Mouse (Mus musculus) limb, embryonic 14.5 days (tissue): ENCODE measurements around the gene Trmt10b. TPM values are rescaled to one million over a fixed set of nuclear protein-coding genes. Genes with fewer than 3 reads are reported as not detected.
A peak's percentile ranks its signal among the peaks of the same experiment; 100 is the strongest.

Experiments used
- ATAC-seq: fragments of 200-750 bp; cut with Nextera tagmentation; 2 replicates; pipeline ENCODE4 v1.8.0; 2017; ENCODE audit warnings: low read depth, moderate number of reproducible peaks, moderate TSS enrichment; ENCODE audit not compliant: low FRiP score
- DNase-seq: peaks from one replicate; pipeline ENCODE4 v3.0.0-alpha.2; 2015; ENCODE audit warnings: low spot score
- H3K27ac ChIP-seq: fragments of 300-500 bp; sonication (generic); replicated peaks from 2 replicates; pipeline ENCODE4 v1.5.1; 2014; ENCODE audit warnings: low read depth, mild to moderate bottlenecking, low read length, moderate library complexity, mixed read lengths
- H3K27me3 ChIP-seq: fragments of 300-500 bp; sonication (generic); 2 replicates; pipeline ENCODE4 v1.6.1; 2014; ENCODE audit warnings: low read length, mixed read lengths; ENCODE audit not compliant: control insufficient read depth, insufficient read depth
- H3K36me3 ChIP-seq: fragments of 300-500 bp; sonication (generic); 2 replicates; pipeline ENCODE4 v1.6.1; 2014; ENCODE audit warnings: mild to moderate bottlenecking, low read length, moderate library complexity, mixed read lengths; ENCODE audit not compliant: control insufficient read depth, insufficient read depth
- H3K4me1 ChIP-seq: fragments of 300-500 bp; sonication (generic); 2 replicates; pipeline ENCODE4 v1.6.1; 2014; ENCODE audit warnings: antibody characterized with exemption, low read length, mixed read lengths; ENCODE audit not compliant: control insufficient read depth, insufficient read depth
- H3K4me2 ChIP-seq: fragments of 300-500 bp; sonication (generic); replicated peaks from 2 replicates; pipeline ENCODE4 v1.6.1; 2014; ENCODE audit warnings: low read depth, mild to moderate bottlenecking, low read length, moderate library complexity; ENCODE audit not compliant: severe bottlenecking
- H3K4me3 ChIP-seq: fragments of 300-500 bp; sonication (generic); replicated peaks from 2 replicates; pipeline ENCODE4 v1.5.1; 2014; ENCODE audit warnings: low read length
- H3K9ac ChIP-seq: fragments of 300-500 bp; sonication (generic); 2 replicates; pipeline ENCODE4 v1.6.1; 2014; ENCODE audit warnings: mild to moderate bottlenecking, low read depth, low read length, moderate library complexity; ENCODE audit not compliant: severe bottlenecking
- H3K9me3 ChIP-seq: fragments of 300-500 bp; sonication (generic); 2 replicates; pipeline ENCODE4 v1.6.1; 2016; ENCODE audit warnings: low read length; ENCODE audit not compliant: control insufficient read depth
- POLR2A ChIP-seq: fragments of 200-500 bp; IDR thresholded peaks from 2 replicates; pipeline ENCODE4 v1.8.0; 2012; ENCODE audit warnings: inconsistent platforms, mild to moderate bottlenecking, moderate library complexity, borderline replicate concordance; ENCODE audit not compliant: insufficient read depth, insufficient read length; ENCODE audit errors: extremely low read depth
- WGBS: fragments of 180-500 bp; shearing (Covaris S2); extraction: QIAGEN DNeasy Blood & Tissue Kit; methylation state at CpG from one replicate; pipeline ENCODE4 v1.1.7; 2014; 5-methylcytosine and 5-hydroxymethylcytosine counted together
- polyA plus RNA-seq, 2 experiments: library from polyadenylated mRNA; depleted of rRNA in 1 of 2; stranded (reverse) in 1 of 2; unstranded in 1 of 2; fragments of >200 nt; fragmentation: Nextera tagmentation in 1 of 2; extraction: Ambion mirVana in 1 of 2; gene quantifications; 2 replicates each; pipeline versions ENCODE4 v1.2.1 to v1.2.3; 2012 to 2014

The Trmt10b gene
- polyA plus RNA-seq, 2 experiments, result 10.1 to 16.2 TPM

DNA sequence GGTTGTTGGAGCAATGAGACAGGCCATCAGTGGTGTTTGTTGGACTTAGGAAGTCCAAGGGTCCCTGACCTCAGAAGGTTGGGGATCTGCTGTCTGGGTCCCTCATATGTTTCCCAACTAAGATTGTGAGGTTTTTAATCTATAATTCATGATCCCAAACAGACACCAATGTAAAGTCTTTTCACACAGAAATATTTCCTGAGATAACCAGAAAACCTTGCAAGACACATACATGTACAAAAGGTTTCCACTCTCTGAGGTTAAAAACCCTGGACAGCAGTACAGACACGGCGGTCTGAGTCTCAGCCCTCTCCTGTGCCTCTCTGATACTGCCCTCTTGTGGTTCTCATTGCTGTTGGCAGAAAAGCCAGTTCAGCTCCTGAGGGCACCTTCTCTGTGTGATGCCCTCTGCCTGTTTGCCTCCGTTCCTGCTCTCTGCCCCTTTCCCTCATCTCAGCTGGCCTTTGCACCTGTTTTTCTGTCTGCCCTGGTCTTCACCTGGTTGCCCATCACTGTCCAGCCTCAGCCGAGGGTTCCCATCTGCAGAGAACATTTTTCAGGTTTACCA, 16.9 kb upstream of the Trmt10b start:
- Histone ChIP-seq H3K36me3 (no peaks in the 10 kb centered on the region), H3K4me1 (no peaks in the 10 kb centered on the region), H3K27ac (no peak overlapping the region), H3K4me2 (no peak overlapping the region), H3K27me3 (no peaks in the 10 kb centered on the region), H3K9me3 (no peaks in the 10 kb centered on the region), H3K4me3 (no peak overlapping the region), H3K9ac (no peak overlapping the region)
- ATAC-seq (no peak), DNase-seq (peak; percentile 73)
- 15% methylated on average over 4 of the region's 4 CpGs for WGBS
- no peak for TF ChIP-seq POLR2A

DNA sequence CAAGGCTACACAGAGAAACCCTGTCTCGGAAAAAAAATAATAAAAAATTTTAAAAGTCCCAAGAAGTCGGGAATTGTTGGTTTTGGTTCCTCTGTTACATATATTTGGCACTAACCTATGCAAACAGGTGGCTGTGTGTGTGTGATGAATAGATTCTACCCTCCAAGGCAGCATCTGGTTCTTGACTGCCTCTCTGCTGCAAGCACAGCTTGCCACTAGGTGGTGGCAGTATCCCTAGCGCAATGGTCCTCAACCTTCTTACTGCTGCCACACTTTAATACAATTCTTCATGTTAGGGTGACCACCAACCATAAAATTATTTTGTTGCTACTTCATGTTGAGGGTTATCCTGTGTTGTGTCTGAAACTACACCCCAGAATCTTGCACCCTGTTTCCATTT, 10.6 kb upstream of the Trmt10b start:
- Histone ChIP-seq H3K9ac (no peak overlapping the region), H3K4me2 (no peak overlapping the region), H3K4me1 (no peaks in the 10 kb centered on the region), H3K4me3 (no peak overlapping the region), H3K27me3 (no peaks in the 10 kb centered on the region), H3K27ac (no peak overlapping the region), H3K9me3 (no peaks in the 10 kb centered on the region), H3K36me3 (no peaks in the 10 kb centered on the region)
- TF ChIP-seq POLR2A, result no peak
- WGBS, result 38% methylated on average over 3 of the region's 3 CpGs
- 0 out of 2 replicates have a peak, but pooled peaks have one; percentile 57 for ATAC-seq
- DNase-seq, result no peak

DNA sequence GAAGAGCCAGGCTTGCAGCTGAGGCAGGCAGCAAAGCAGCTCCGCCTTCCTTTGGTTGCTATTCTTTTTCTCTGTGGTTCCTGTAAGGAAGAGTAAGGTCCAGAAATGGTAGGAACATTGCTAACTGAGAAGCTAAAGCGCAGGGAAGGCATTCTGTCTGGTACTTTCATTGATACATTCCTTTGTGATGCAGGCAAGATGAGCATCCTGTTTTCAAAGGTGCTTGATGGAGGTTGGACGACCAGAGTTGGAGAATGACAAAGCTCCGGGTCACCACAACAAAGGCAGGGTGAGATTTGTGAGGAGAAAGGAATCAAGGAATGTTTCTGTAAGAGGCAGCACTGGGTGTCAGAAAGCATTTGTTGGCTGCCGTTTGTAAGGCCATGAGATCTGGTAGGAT, 9.0 kb upstream of the Trmt10b start:
- Histone ChIP-seq H3K9me3 (no peaks in the 10 kb centered on the region), H3K4me3 (no peak overlapping the region), H3K36me3 (no peaks in the 10 kb centered on the region), H3K27me3 (no peaks in the 10 kb centered on the region), H3K9ac (no peak overlapping the region), H3K4me1 (no peaks in the 10 kb centered on the region), H3K4me2 (no peak overlapping the region), H3K27ac (no peak overlapping the region)
- TF ChIP-seq POLR2A, result no peak
- ATAC-seq, result no peak
- WGBS, result 84% methylated on average over 5 of the region's 5 CpGs
- DNase-seq, result no peak

DNA sequence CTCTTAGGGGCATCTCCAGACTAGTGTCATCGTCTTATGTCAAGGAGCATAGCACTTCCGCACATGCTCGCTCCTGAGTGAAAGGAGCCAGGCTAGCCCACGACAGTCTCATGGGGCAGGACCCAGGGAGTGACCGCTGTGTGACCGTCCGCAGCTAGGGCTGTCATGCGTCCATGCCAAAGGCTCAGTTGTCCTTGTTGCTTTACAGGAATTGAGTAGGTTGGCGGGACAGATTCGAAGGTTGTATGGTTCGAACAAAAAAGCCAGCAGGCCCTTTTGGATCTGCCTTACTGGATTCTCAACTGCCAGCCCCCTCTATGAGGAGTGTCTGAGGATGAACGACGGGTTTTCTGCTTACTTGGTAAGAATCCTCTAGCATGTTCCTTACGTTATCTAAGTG, 8.6 kb downstream of the Trmt10b start:
- H3K27ac ChIP-seq, result no peak overlapping the region
- no peaks in the 10 kb centered on the region for H3K4me1 ChIP-seq
- no peaks in the 10 kb centered on the region for H3K9me3 ChIP-seq
- no peak overlapping the region for H3K4me3 ChIP-seq
- H3K9ac ChIP-seq, result no peak overlapping the region
- ATAC-seq (no peak), DNase-seq (no peak)
- H3K4me2 ChIP-seq, result no peak overlapping the region
- peaks cover 57% of the 10 kb centered on the region for H3K36me3 ChIP-seq
- no peak for TF ChIP-seq POLR2A
- no peaks in the 10 kb centered on the region for H3K27me3 ChIP-seq
- WGBS, result 95% methylated on average over 14 of the region's 14 CpGs

DNA sequence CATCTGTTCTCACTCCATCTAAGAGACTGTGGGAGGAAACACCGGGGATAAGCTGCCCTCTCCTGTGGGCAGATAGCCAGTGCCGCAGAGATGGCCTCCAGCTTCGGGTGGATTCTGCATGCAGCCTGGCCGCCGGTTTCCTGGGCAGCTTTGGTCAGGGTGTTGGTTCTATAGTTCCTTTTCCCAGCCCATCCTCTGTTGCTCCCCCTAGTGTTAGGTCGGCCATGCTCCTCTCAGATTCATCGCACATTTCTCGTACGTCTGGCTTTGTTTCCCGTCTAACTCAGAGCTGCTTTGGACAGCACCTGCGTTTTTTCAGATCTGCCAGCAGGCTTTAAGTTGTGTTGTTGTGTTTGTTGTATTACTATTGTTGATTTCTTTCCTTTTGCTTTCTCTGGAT, 11.1 kb downstream of the Trmt10b start:
- Histone ChIP-seq H3K4me1 (no peaks in the 10 kb centered on the region), H3K27me3 (no peaks in the 10 kb centered on the region), H3K9ac (no peak overlapping the region), H3K36me3 (peaks cover 35% of the 10 kb centered on the region), H3K27ac (no peak overlapping the region), H3K9me3 (no peaks in the 10 kb centered on the region), H3K4me3 (no peak overlapping the region), H3K4me2 (no peak overlapping the region)
- DNase-seq (no peak), ATAC-seq (no peak)
- no peak for TF ChIP-seq POLR2A
- WGBS, result 33% methylated on average over 11 of the region's 11 CpGs

DNA sequence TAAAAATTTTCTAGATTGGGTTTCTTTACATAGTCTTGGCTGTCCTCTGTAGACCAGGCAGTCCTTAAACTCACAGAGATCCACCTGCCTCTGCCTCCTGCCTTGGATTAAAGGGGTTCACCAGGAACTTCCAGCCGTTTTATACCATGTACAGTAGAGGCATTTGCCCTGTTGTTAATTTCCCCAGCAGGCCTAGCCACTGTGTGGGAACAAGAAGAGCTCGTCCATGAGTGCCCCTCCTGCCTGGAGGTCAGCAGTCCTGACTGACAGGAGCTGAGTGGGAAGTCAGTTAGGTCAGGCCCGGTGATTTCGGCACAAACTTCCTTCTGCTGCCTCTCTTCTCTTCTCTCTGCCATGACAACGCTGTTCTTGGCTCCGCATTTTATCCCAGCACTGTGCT, 11.7 kb downstream of the Trmt10b start:
- 91% methylated on average over 6 of the region's 6 CpGs for WGBS
- H3K36me3 ChIP-seq, result peaks cover 34% of the 10 kb centered on the region

More for the DNA sequence above, 11.7 kb downstream of the Trmt10b start:
- no peak overlapping the region for H3K9ac ChIP-seq
- no peak overlapping the region for H3K27ac ChIP-seq
- no peaks in the 10 kb centered on the region for H3K27me3 ChIP-seq
- no peak overlapping the region for H3K4me2 ChIP-seq
- no peaks in the 10 kb centered on the region for H3K4me1 ChIP-seq
- H3K9me3 ChIP-seq, result no peaks in the 10 kb centered on the region
- DNase-seq, result no peak
- H3K4me3 ChIP-seq, result no peak overlapping the region
- ATAC-seq, result no peak
- no peak for TF ChIP-seq POLR2A
